Mouse (Mus musculus) kidney, embryonic 14.5 days (tissue): Measurements from ENCODE around the gene Stab1. TPM values are rescaled to one million over a fixed set of nuclear protein-coding genes. Genes with fewer than 3 reads are reported as not detected.
A peak's percentile ranks its signal among the peaks of the same experiment; 100 is the strongest.

Experiments used
- ATAC-seq: fragments of 200-750 bp; cut with Nextera tagmentation; 2 replicates; pipeline ENCODE4 v1.8.0; 2017; ENCODE audit warnings: moderate number of reproducible peaks, mild to moderate bottlenecking, moderate TSS enrichment, moderate library complexity; ENCODE audit not compliant: low FRiP score, low TSS enrichment
- H3K27ac ChIP-seq: fragments of 300-500 bp; sonication (generic); 2 replicates; pipeline ENCODE4 v1.5.1; 2014; ENCODE audit warnings: low read depth, mild to moderate bottlenecking, low read length, moderate library complexity, mixed read lengths
- H3K27me3 ChIP-seq: fragments of 300-500 bp; sonication (generic); 2 replicates; pipeline ENCODE4 v1.6.1; 2014; ENCODE audit warnings: mild to moderate bottlenecking, low read length; ENCODE audit not compliant: control insufficient read depth, insufficient read depth
- H3K36me3 ChIP-seq: fragments of 300-500 bp; sonication (generic); 2 replicates; pipeline ENCODE4 v1.6.1; 2014; ENCODE audit warnings: low read length, mixed read lengths; ENCODE audit not compliant: control insufficient read depth, insufficient read depth
- H3K4me1 ChIP-seq: fragments of 300-500 bp; sonication (generic); 2 replicates; pipeline ENCODE4 v1.6.1; 2014; ENCODE audit warnings: low read length, mixed read lengths; ENCODE audit not compliant: control insufficient read depth, insufficient read depth
- H3K4me2 ChIP-seq: fragments of 300-500 bp; sonication (generic); replicated peaks from 2 replicates; pipeline ENCODE4 v1.6.1; 2014; ENCODE audit warnings: low read depth, mild to moderate bottlenecking, low read length
- H3K4me3 ChIP-seq: fragments of 300-500 bp; sonication (generic); 2 replicates; pipeline ENCODE4 v1.5.1; 2014; ENCODE audit warnings: mild to moderate bottlenecking, low read length
- H3K9ac ChIP-seq: fragments of 300-500 bp; sonication (generic); 2 replicates; pipeline ENCODE4 v1.6.1; 2014; ENCODE audit warnings: low read depth, mild to moderate bottlenecking, low read length, moderate library complexity
- H3K9me3 ChIP-seq: fragments of 300-500 bp; sonication (generic); 2 replicates; pipeline ENCODE4 v1.6.1; 2016; ENCODE audit warnings: low read length; ENCODE audit not compliant: control insufficient read depth
- WGBS: fragments of 180-500 bp; shearing (Covaris S2); extraction: QIAGEN DNeasy Blood & Tissue Kit; methylation state at CpG from one replicate; pipeline ENCODE4 v1.1.7; 2014; 5-methylcytosine and 5-hydroxymethylcytosine counted together
- polyA plus RNA-seq: library from polyadenylated mRNA; unstranded; fragments of >200 nt; fragmentation: Nextera tagmentation; extraction: Ambion mirVana; gene quantifications from 2 replicates; pipeline ENCODE4 v1.2.1, GENCODE M21; 2014

Gene Stab1
- 39.8 and 41.1 TPM in 2 replicates for polyA plus RNA-seq

- H3K4me3 ChIP-seq: peak within 1 kb of the TSS; percentile 28
- peak within 1 kb of the TSS; percentile 39; the same call in 1 of the 2 replicates for H3K27ac ChIP-seq
- WGBS: 22% methylated on average over 10 of the region's 10 CpGs
- peak within 1 kb of the TSS; percentile 37; the same call in 1 of the 2 replicates for H3K9ac ChIP-seq
- ATAC-seq: no peak
- H3K4me1 ChIP-seq: peaks cover 21% of the 10 kb centered on the region; the same call in 1 of the 2 replicates
- H3K36me3 ChIP-seq: peaks cover 36% of the 10 kb centered on the region
- no peaks in the 10 kb centered on the region for H3K9me3 ChIP-seq
- peak within 1 kb of the TSS; percentile 29 for H3K4me2 ChIP-seq
- no peaks in the 10 kb centered on the region for H3K27me3 ChIP-seq
These were observed at the start of gene Stab1 for GRCm38 (mm10) chr14:31168425-31168824. Gene Stab1 (minus strand): TSS chr14:31168641.

- peak; percentile 82 for ATAC-seq
- Histone ChIP-seq H3K9me3 (no peaks in the 10 kb centered on the region), H3K9ac (peak within 1 kb of the TSS; percentile 45; the same call in 1 of the 2 replicates), H3K4me1 (peaks cover 3% of the 10 kb centered on the region; the same call in 1 of the 2 replicates), H3K36me3 (no peaks in the 10 kb centered on the region), H3K27ac (no peak within 1 kb of the TSS), H3K27me3 (no peaks in the 10 kb centered on the region), H3K4me3 (no peak within 1 kb of the TSS), H3K4me2 (peak within 1 kb of the TSS; percentile 22; the same call in 1 of the 2 replicates)
- WGBS: 9% methylated on average over 11 of the region's 11 CpGs
These were observed 49.2 kb upstream of the Stab1 start, which contains the start of gene Sema3g for GRCm38 (mm10) chr14:31217666-31218065. Gene Sema3g (plus strand): TSS chr14:31217860.

- Histone ChIP-seq H3K4me2 (peak within 1 kb of the TSS; percentile 22; the same call in 1 of the 2 replicates), H3K9ac (peak within 1 kb of the TSS; percentile 45), H3K27ac (no peak within 1 kb of the TSS), H3K9me3 (no peaks in the 10 kb centered on the region), H3K36me3 (no peaks in the 10 kb centered on the region), H3K4me3 (no peak within 1 kb of the TSS), H3K4me1 (peaks cover 3% of the 10 kb centered on the region; the same call in 1 of the 2 replicates), H3K27me3 (no peaks in the 10 kb centered on the region)
- 68% methylated on average over 2 of the region's 2 CpGs for WGBS
- no peak for ATAC-seq
These were observed 48.4 kb upstream of the Stab1 start, which contains the start of gene Nisch for GRCm38 (mm10) chr14:31216846-31217245. Gene Nisch (minus strand): TSS chr14:31216946.

- WGBS: 31% methylated on average over 15 of the region's 15 CpGs
- Histone ChIP-seq H3K4me3 (no peak overlapping the region), H3K4me1 (peaks cover 3% of the 10 kb centered on the region; the same call in 1 of the 2 replicates), H3K27ac (no peak overlapping the region), H3K4me2 (no peak overlapping the region), H3K9me3 (no peaks in the 10 kb centered on the region), H3K9ac (peak overlapping the region; percentile 32), H3K27me3 (no peaks in the 10 kb centered on the region), H3K36me3 (no peaks in the 10 kb centered on the region)
- ATAC-seq: peak; percentile 38; the same call in 1 of the 2 replicates
These were observed 46.9 kb upstream of the Stab1 start for GRCm38 (mm10) chr14:31215157-31216002.

GRCm38 (mm10) chr14:31214684-31215083 lies 46.2 kb upstream of the Stab1 start:
- no peaks in the 10 kb centered on the region for H3K27me3 ChIP-seq
- no peaks in the 10 kb centered on the region for H3K9me3 ChIP-seq
- no peak overlapping the region for H3K4me2 ChIP-seq
- WGBS: 86% methylated on average over 3 of the region's 3 CpGs
- no peak overlapping the region for H3K4me3 ChIP-seq
- H3K4me1 ChIP-seq: peaks cover 3% of the 10 kb centered on the region; the same call in 1 of the 2 replicates
- no peaks in the 10 kb centered on the region for H3K36me3 ChIP-seq
- H3K27ac ChIP-seq: no peak overlapping the region
- H3K9ac ChIP-seq: no peak overlapping the region
- no peak for ATAC-seq

GRCm38 (mm10) chr14:31213868-31214267 lies 45.4 kb upstream of the Stab1 start:
- no peak for ATAC-seq
- 70% methylated on average over 8 of the region's 8 CpGs for WGBS

GRCm38 (mm10) chr14:31212499-31212898 lies 44.1 kb upstream of the Stab1 start:
- H3K36me3 ChIP-seq: no peaks in the 10 kb centered on the region
- no peak overlapping the region for H3K4me2 ChIP-seq
- H3K9me3 ChIP-seq: no peaks in the 10 kb centered on the region
- no peak overlapping the region for H3K27ac ChIP-seq
- WGBS: 85% methylated on average over 3 of the region's 3 CpGs
- no peak for ATAC-seq
- H3K4me1 ChIP-seq: peaks cover 3% of the 10 kb centered on the region; the same call in 1 of the 2 replicates
- H3K27me3 ChIP-seq: no peaks in the 10 kb centered on the region
- H3K9ac ChIP-seq: no peak overlapping the region
- no peak overlapping the region for H3K4me3 ChIP-seq

More at GRCm38 (mm10) chr14:31213868-31214267, 45.4 kb upstream of the Stab1 start:
- H3K4me1 ChIP-seq: peaks cover 3% of the 10 kb centered on the region; the same call in 1 of the 2 replicates
- H3K4me3 ChIP-seq: no peak overlapping the region
- H3K4me2 ChIP-seq: no peak overlapping the region
- H3K9ac ChIP-seq: no peak overlapping the region
- no peaks in the 10 kb centered on the region for H3K9me3 ChIP-seq
- no peak overlapping the region for H3K27ac ChIP-seq
- no peaks in the 10 kb centered on the region for H3K36me3 ChIP-seq
- no peaks in the 10 kb centered on the region for H3K27me3 ChIP-seq

GRCm38 (mm10) chr14:31211854-31212253 lies 43.4 kb upstream of the Stab1 start:
- no peaks in the 10 kb centered on the region for H3K27me3 ChIP-seq
- H3K27ac ChIP-seq: no peak overlapping the region
- WGBS: 84% methylated on average over 6 of the region's 6 CpGs
- H3K9me3 ChIP-seq: no peaks in the 10 kb centered on the region
- ATAC-seq: no peak
- no peak overlapping the region for H3K9ac ChIP-seq
- H3K36me3 ChIP-seq: no peaks in the 10 kb centered on the region
- no peak overlapping the region for H3K4me2 ChIP-seq
- no peaks in the 10 kb centered on the region for H3K4me1 ChIP-seq
- H3K4me3 ChIP-seq: no peak overlapping the region

- no peak overlapping the region for H3K4me3 ChIP-seq
- no peak overlapping the region for H3K4me2 ChIP-seq
- no peak for ATAC-seq
- no peaks in the 10 kb centered on the region for H3K9me3 ChIP-seq
- no peaks in the 10 kb centered on the region for H3K27me3 ChIP-seq
- no peak overlapping the region for H3K27ac ChIP-seq
- H3K36me3 ChIP-seq: peaks cover 3% of the 10 kb centered on the region
- no peak overlapping the region for H3K9ac ChIP-seq
- H3K4me1 ChIP-seq: peaks cover 11% of the 10 kb centered on the region
- 62% methylated on average over 4 of the region's 4 CpGs for WGBS
These were observed 40.7 kb upstream of the Stab1 start for GRCm38 (mm10) chr14:31209133-31209557.
